Mouse (Mus musculus) liver, embryonic 14.5 days (tissue): ENCODE data around the gene Vasp.

Experiments used
- CTCF ChIP-seq: IDR thresholded peaks from 2 replicates; pipeline ENCODE4 v1.5.1; 2016; ENCODE audit warnings: antibody characterized with exemption, low read depth, control low read depth
- EP300 ChIP-seq: IDR thresholded peaks from 2 replicates; pipeline ENCODE4 v1.6.1; 2016; ENCODE audit warnings: antibody characterized with exemption, low read depth

- peak; percentile 25; the same call in 1 of the 2 replicates for TF ChIP-seq EP300
- peak; percentile 97 for TF ChIP-seq CTCF
Observed at GRCm38 (mm10) chr7:19300501-19301421, 29.1 kb upstream of the Vasp start.
